Mouse (Mus musculus): ENCODE data around the gene Chrnb4. TPM values are rescaled to one million over a fixed set of nuclear protein-coding genes. Genes with fewer than 3 reads are reported as not detected.
A peak's percentile ranks its signal among the peaks of the same experiment; 100 is the strongest.

Chrnb4 gene
- polyA plus RNA-seq, 1 experiment from 2014 or later = 0.79 TPM

DNA sequence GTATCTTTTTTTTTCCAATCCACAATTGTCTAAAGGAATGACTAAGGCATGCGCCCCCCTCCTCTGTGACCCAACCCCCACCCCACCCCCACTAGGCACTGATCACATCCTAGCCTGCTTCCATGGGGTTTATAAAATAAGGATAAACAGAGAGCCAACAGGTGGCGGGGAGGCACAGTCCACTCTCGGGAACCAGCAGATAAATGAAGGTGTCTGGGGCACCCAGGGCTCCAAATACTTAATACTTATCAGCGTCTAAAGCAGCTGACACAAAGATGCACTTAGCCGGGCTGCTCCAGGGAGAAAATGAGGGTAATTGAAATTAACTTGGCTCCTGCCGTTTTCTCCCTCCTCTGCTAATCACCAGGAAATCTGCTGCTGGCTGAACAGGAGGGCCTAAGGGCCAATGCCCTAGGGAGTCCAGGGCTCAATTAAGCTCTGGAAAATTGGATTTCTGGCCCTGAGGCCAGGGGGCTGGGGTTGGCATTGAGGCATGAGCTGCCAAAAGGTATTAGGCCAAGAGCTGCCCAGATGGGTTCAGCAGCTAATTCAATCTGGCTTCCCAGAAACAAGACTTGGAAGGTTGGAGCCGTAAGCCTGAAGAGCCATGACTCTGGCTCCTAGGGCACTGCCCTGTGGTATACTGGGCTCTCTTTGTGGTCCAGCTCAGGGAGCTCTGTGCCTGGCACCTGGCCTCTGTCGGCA is 18.8 kb upstream of the Chrnb4 start:
- Histone ChIP-seq H3K27me3 (ENCODE audit: control insufficient read depth, insufficient read depth, low read length) (no peaks in the 10 kb centered on the region), H3K4me3 (ENCODE audit: low read depth, low read length) (no peak overlapping the region), H3K4me1 (ENCODE audit: control insufficient read depth, insufficient read depth, low read length) (peaks cover 4% of the 10 kb centered on the region), H3K9ac (replicated peaks; ENCODE audit: low read length) (0 out of 2 replicates have a peak overlapping the region, but pooled peaks have one; percentile 5), H3K4me2 (ENCODE audit: low read depth, low read length) (peak overlapping the region; percentile 10; the same call in 1 of the 2 replicates), H3K36me3 (replicated peaks; ENCODE audit: control insufficient read depth, insufficient read depth, low read depth, low read length) (no peaks in the 10 kb centered on the region), H3K27ac (replicated peaks; ENCODE audit: low read depth, low read length) (no peak overlapping the region), H3K9me3 (replicated peaks; ENCODE audit: control insufficient read depth, low read length) (no peaks in the 10 kb centered on the region)
- ATAC-seq (replicated peaks; ENCODE audit: insufficient number of reproducible peaks, low FRiP score, low TSS enrichment, low read depth) (peak; percentile 89), DNase-seq (ENCODE audit: low spot score) (peak; percentile 72)
- WGBS = 14% methylated on average over 8 of the region's 8 CpGs

GRCm38 (mm10) chr9:55065241-55065640 is 16.7 kb upstream of the Chrnb4 start:
- Histone ChIP-seq H3K4me1 (ENCODE audit: control insufficient read depth, insufficient read depth, low read length) (peaks cover 4% of the 10 kb centered on the region), H3K9me3 (replicated peaks; ENCODE audit: control insufficient read depth, low read length) (no peaks in the 10 kb centered on the region), H3K27me3 (ENCODE audit: control insufficient read depth, insufficient read depth, low read length) (no peaks in the 10 kb centered on the region), H3K27ac (replicated peaks; ENCODE audit: low read depth, low read length) (no peak overlapping the region), H3K4me3 (ENCODE audit: low read depth, low read length) (no peak overlapping the region), H3K9ac (replicated peaks; ENCODE audit: low read length) (no peak overlapping the region), H3K36me3 (replicated peaks; ENCODE audit: control insufficient read depth, insufficient read depth, low read depth, low read length) (no peaks in the 10 kb centered on the region), H3K4me2 (ENCODE audit: low read depth, low read length) (no peak overlapping the region)
- DNase-seq (ENCODE audit: low spot score) = no peak
- ATAC-seq (replicated peaks; ENCODE audit: insufficient number of reproducible peaks, low FRiP score, low TSS enrichment, low read depth) = no peak
- WGBS = 89% methylated on average over 9 of the region's 9 CpGs

GRCm38 (mm10) chr9:55058067-55058466 is 9.5 kb upstream of the Chrnb4 start:
- no peak overlapping the region for H3K4me2 ChIP-seq (ENCODE audit: low read depth, low read length)
- H3K9me3 ChIP-seq (replicated peaks; ENCODE audit: control insufficient read depth, low read length) = no peaks in the 10 kb centered on the region
- no peak overlapping the region for H3K4me3 ChIP-seq (ENCODE audit: low read depth, low read length)
- no peaks in the 10 kb centered on the region for H3K4me1 ChIP-seq (ENCODE audit: control insufficient read depth, insufficient read depth, low read length)
- H3K27me3 ChIP-seq (ENCODE audit: control insufficient read depth, insufficient read depth, low read length) = no peaks in the 10 kb centered on the region
- H3K36me3 ChIP-seq (replicated peaks; ENCODE audit: control insufficient read depth, insufficient read depth, low read depth, low read length) = no peaks in the 10 kb centered on the region
- no peak overlapping the region for H3K27ac ChIP-seq (replicated peaks; ENCODE audit: low read depth, low read length)
- ATAC-seq (replicated peaks; ENCODE audit: insufficient number of reproducible peaks, low FRiP score, low TSS enrichment, low read depth) (no peak), DNase-seq (ENCODE audit: low spot score) (no peak)
- WGBS = 89% methylated on average over 4 of the region's 4 CpGs
- H3K9ac ChIP-seq (replicated peaks; ENCODE audit: low read length) = no peak overlapping the region

DNA sequence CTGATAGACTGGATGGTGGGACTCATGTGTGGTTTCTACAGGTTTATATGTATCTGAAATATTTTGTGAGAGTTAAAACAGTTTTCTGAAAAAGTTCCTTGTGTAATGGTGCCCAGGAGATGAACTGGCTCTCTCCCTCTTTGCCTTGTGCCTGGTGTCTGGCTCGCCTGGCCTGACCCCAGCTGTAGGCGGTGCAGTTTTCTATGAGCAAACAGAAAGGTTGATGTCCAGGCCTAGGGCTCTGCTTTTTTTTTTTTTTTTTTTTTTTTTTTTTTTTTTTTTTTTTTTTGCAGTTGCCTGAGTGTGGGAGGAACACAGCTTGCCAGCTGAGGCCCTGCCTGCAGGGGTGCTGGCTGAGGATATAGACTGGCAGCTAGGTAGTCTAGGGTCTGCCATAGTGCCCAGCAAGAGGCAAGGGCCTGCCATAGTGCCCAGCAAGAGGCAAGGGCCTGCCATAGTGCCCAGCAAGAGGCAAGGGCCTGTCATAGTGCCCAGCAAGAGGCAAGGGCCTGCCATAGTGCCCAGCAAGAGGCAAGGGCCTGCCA is 6.9 kb upstream of the Chrnb4 start:
- H3K27ac ChIP-seq (replicated peaks; ENCODE audit: low read depth, low read length) = no peak overlapping the region
- H3K36me3 ChIP-seq (replicated peaks; ENCODE audit: control insufficient read depth, insufficient read depth, low read depth, low read length) = no peaks in the 10 kb centered on the region
- no peak overlapping the region for H3K9ac ChIP-seq (replicated peaks; ENCODE audit: low read length)
- no peaks in the 10 kb centered on the region for H3K9me3 ChIP-seq (replicated peaks; ENCODE audit: control insufficient read depth, low read length)
- no peak for DNase-seq (ENCODE audit: low spot score)
- no peak overlapping the region for H3K4me3 ChIP-seq (ENCODE audit: low read depth, low read length)
- no peak overlapping the region for H3K4me2 ChIP-seq (ENCODE audit: low read depth, low read length)
- 90% methylated on average over 2 of the region's 2 CpGs for WGBS
- ATAC-seq (replicated peaks; ENCODE audit: insufficient number of reproducible peaks, low FRiP score, low TSS enrichment, low read depth) = no peak
- no peaks in the 10 kb centered on the region for H3K27me3 ChIP-seq (ENCODE audit: control insufficient read depth, insufficient read depth, low read length)
- H3K4me1 ChIP-seq (ENCODE audit: control insufficient read depth, insufficient read depth, low read length) = no peaks in the 10 kb centered on the region

- ATAC-seq (replicated peaks; ENCODE audit: insufficient number of reproducible peaks, low FRiP score, low TSS enrichment, low read depth) (no peak), DNase-seq (ENCODE audit: low spot score) (peak; percentile 68)
- 2% methylated on average over 3 of the region's 3 CpGs for WGBS
- no peak overlapping the region for H3K4me2 ChIP-seq (ENCODE audit: low read depth, low read length)
- no peak overlapping the region for H3K27ac ChIP-seq (replicated peaks; ENCODE audit: low read depth, low read length)
- no peak overlapping the region for H3K9ac ChIP-seq (replicated peaks; ENCODE audit: low read length)
- H3K9me3 ChIP-seq (replicated peaks; ENCODE audit: control insufficient read depth, low read length) = no peaks in the 10 kb centered on the region
- no peaks in the 10 kb centered on the region for H3K4me1 ChIP-seq (ENCODE audit: control insufficient read depth, insufficient read depth, low read length)
- H3K27me3 ChIP-seq (ENCODE audit: control insufficient read depth, insufficient read depth, low read length) = no peaks in the 10 kb centered on the region
- no peak overlapping the region for H3K4me3 ChIP-seq (ENCODE audit: low read depth, low read length)
- no peaks in the 10 kb centered on the region for H3K36me3 ChIP-seq (replicated peaks; ENCODE audit: control insufficient read depth, insufficient read depth, low read depth, low read length)
These were observed 1.8 kb downstream of the Chrnb4 start for GRCm38 (mm10) chr9:55046764-55047163.

- 80% methylated on average over 2 of the region's 2 CpGs for WGBS
- no peak overlapping the region for H3K9ac ChIP-seq (replicated peaks; ENCODE audit: low read length)
- H3K4me2 ChIP-seq (ENCODE audit: low read depth, low read length) = no peak overlapping the region
- no peak overlapping the region for H3K27ac ChIP-seq (replicated peaks; ENCODE audit: low read depth, low read length)
- no peaks in the 10 kb centered on the region for H3K27me3 ChIP-seq (ENCODE audit: control insufficient read depth, insufficient read depth, low read length)
- no peaks in the 10 kb centered on the region for H3K9me3 ChIP-seq (replicated peaks; ENCODE audit: control insufficient read depth, low read length)
- H3K4me3 ChIP-seq (ENCODE audit: low read depth, low read length) = no peak overlapping the region
- no peaks in the 10 kb centered on the region for H3K36me3 ChIP-seq (replicated peaks; ENCODE audit: control insufficient read depth, insufficient read depth, low read depth, low read length)
- H3K4me1 ChIP-seq (ENCODE audit: control insufficient read depth, insufficient read depth, low read length) = no peaks in the 10 kb centered on the region
- ATAC-seq (replicated peaks; ENCODE audit: insufficient number of reproducible peaks, low FRiP score, low TSS enrichment, low read depth) = no peak
- DNase-seq (ENCODE audit: low spot score) = no peak
These were observed 3.6 kb downstream of the Chrnb4 start for GRCm38 (mm10) chr9:55045001-55045400.

DNA sequence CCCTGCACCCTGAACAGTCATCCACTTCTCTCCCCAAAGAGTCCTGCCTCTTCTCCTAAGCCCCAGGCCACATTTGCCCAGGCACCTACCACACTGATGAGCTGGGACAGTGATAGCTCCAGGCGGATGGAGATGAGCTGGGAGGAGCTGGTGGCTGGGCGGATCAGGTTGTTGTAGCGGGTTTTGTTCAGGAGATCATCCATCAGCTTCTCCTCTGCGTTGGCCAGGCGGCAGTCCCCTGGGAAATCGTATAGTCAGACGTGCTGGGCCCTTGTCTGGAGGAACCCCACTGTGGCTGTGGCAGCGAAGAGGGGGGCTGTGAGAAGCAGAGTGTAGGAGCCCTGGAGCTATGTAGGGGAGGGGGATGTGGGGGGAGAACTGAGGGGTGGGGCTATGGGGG is 4.9 kb downstream of the Chrnb4 start:
- DNase-seq (ENCODE audit: low spot score) (no peak), ATAC-seq (replicated peaks; ENCODE audit: insufficient number of reproducible peaks, low FRiP score, low TSS enrichment, low read depth) (no peak)
- Histone ChIP-seq H3K27ac (replicated peaks; ENCODE audit: low read depth, low read length) (no peak overlapping the region), H3K4me3 (ENCODE audit: low read depth, low read length) (no peak overlapping the region), H3K9me3 (replicated peaks; ENCODE audit: control insufficient read depth, low read length) (no peaks in the 10 kb centered on the region), H3K27me3 (ENCODE audit: control insufficient read depth, insufficient read depth, low read length) (no peaks in the 10 kb centered on the region), H3K4me1 (ENCODE audit: control insufficient read depth, insufficient read depth, low read length) (no peaks in the 10 kb centered on the region), H3K4me2 (ENCODE audit: low read depth, low read length) (no peak overlapping the region), H3K36me3 (replicated peaks; ENCODE audit: control insufficient read depth, insufficient read depth, low read depth, low read length) (no peaks in the 10 kb centered on the region), H3K9ac (replicated peaks; ENCODE audit: low read length) (no peak overlapping the region)
- WGBS = 5% methylated on average over 8 of the region's 8 CpGs

DNA sequence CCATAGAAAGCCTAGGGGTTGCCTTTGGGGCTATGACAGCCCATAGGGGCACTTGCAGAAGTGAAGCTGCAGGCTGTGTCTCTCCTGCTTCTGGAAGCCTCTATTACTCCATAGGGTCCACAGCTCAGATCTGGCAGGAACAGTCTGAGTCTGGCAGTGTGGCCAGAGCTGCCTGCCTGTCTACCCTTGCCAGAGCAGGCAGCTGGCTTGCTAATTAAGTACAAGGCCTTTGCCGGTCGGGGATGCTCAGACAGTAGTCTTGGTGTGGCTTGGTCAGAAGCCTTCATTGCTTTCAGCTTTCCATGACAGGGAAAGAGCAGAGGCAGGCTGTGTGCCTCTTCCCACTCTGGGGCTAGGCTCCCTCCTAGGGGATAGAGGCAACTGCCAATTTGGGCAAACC is 7.2 kb downstream of the Chrnb4 start:
- H3K9ac ChIP-seq (replicated peaks; ENCODE audit: low read length) = no peak overlapping the region
- WGBS = 71% methylated on average over 2 of the region's 2 CpGs
- ATAC-seq (replicated peaks; ENCODE audit: insufficient number of reproducible peaks, low FRiP score, low TSS enrichment, low read depth) = no peak

More for the DNA sequence above, 7.2 kb downstream of the Chrnb4 start:
- no peaks in the 10 kb centered on the region for H3K4me1 ChIP-seq (ENCODE audit: control insufficient read depth, insufficient read depth, low read length)
- H3K4me3 ChIP-seq (ENCODE audit: low read depth, low read length) = no peak overlapping the region
- no peaks in the 10 kb centered on the region for H3K36me3 ChIP-seq (replicated peaks; ENCODE audit: control insufficient read depth, insufficient read depth, low read depth, low read length)
- no peaks in the 10 kb centered on the region for H3K27me3 ChIP-seq (ENCODE audit: control insufficient read depth, insufficient read depth, low read length)
- no peak overlapping the region for H3K27ac ChIP-seq (replicated peaks; ENCODE audit: low read depth, low read length)
- no peak for DNase-seq (ENCODE audit: low spot score)
- no peaks in the 10 kb centered on the region for H3K9me3 ChIP-seq (replicated peaks; ENCODE audit: control insufficient read depth, low read length)
- no peak overlapping the region for H3K4me2 ChIP-seq (ENCODE audit: low read depth, low read length)
